Mouse (Mus musculus) ZHBTc4 (cell line): ENCODE measurements around the gene Spag7.

Experiments
- DNase-seq: peaks from one replicate; pipeline ENCODE4 v3.0.0-alpha.2; 2011; ENCODE audit warnings: low read depth, low spot score

Spag7 gene

GRCm38 (mm10) chr11:70668771-70669505 is at the start of gene Spag7:
Spag7 (minus strand) TSS chr11:70669416.
- DNase-seq, result peak; percentile 100

GRCm38 (mm10) chr11:70718481-70718880 is 49.3 kb upstream of the Spag7 start:
- no peak for DNase-seq

GRCm38 (mm10) chr11:70715832-70716231 is 46.6 kb upstream of the Spag7 start:
- DNase-seq, result no peak

GRCm38 (mm10) chr11:70713222-70713621 is 44.0 kb upstream of the Spag7 start:
- no peak for DNase-seq

GRCm38 (mm10) chr11:70711026-70711425 is 41.8 kb upstream of the Spag7 start:
- no peak for DNase-seq

- DNase-seq, result no peak
Observed at GRCm38 (mm10) chr11:70706127-70706526, 36.9 kb upstream of the Spag7 start.

GRCm38 (mm10) chr11:70702781-70703180 is 33.6 kb upstream of the Spag7 start:
- DNase-seq, result no peak

GRCm38 (mm10) chr11:70701984-70702733 is 32.9 kb upstream of the Spag7 start:
- DNase-seq, result no peak

- DNase-seq, result no peak
Observed at GRCm38 (mm10) chr11:70701221-70701955, 32.2 kb upstream of the Spag7 start.

- DNase-seq, result peak; percentile 76
Observed at GRCm38 (mm10) chr11:70700613-70701012, 31.4 kb upstream of the Spag7 start.

- DNase-seq, result peak; percentile 97
Observed at GRCm38 (mm10) chr11:70699722-70700556, 30.7 kb upstream of the Spag7 start, which contains the start of the genes Inca1 and Kif1c. Inca1 (minus strand) TSS chr11:70700155. Kif1c (plus strand) TSS chr11:70700548.

GRCm38 (mm10) chr11:70699051-70699450 is 29.8 kb upstream of the Spag7 start:
- DNase-seq, result no peak

- peak; percentile 37 for DNase-seq
Observed at GRCm38 (mm10) chr11:70697376-70697775, 28.2 kb upstream of the Spag7 start.

GRCm38 (mm10) chr11:70693504-70693903 is 24.3 kb upstream of the Spag7 start:
- DNase-seq, result no peak

- no peak for DNase-seq
Observed at GRCm38 (mm10) chr11:70689578-70689977, 20.4 kb upstream of the Spag7 start.

GRCm38 (mm10) chr11:70688372-70688771 is 19.2 kb upstream of the Spag7 start:
- DNase-seq, result no peak

GRCm38 (mm10) chr11:70687601-70688199 is 18.5 kb upstream of the Spag7 start, which contains the start of gene Camta2:
Camta2 (minus strand) TSS chr11:70688105.
- peak; percentile 73 for DNase-seq

- peak; percentile 62 for DNase-seq
Observed at GRCm38 (mm10) chr11:70686901-70687566, 17.8 kb upstream of the Spag7 start.

GRCm38 (mm10) chr11:70683640-70684039 is 14.4 kb upstream of the Spag7 start:
- no peak for DNase-seq
